Mouse (Mus musculus): ENCODE data around the gene Gad2. TPM values are rescaled to one million over a fixed set of nuclear protein-coding genes. Genes with fewer than 3 reads are reported as not detected.

The Gad2 gene
- polyA plus RNA-seq, 1 experiment from 2014 or later = not detected

Small RNAs within 50 kb of the gene (microRNA-seq; reads per million reads assigned to microRNA genes)
- not detected for gene Gm23636
- not detected for gene Mir3967

Other genes with a start within 250 kb of the Gad2 start
- gene Apbb1ip, start 151.9 kb downstream of the Gad2 start, polyA plus RNA-seq (2015; fragmentation: Nextera tagmentation; extraction: Ambion mirVana) = 1.3 and 1.5 TPM in 2 replicates